In the genomic region with DNA sequence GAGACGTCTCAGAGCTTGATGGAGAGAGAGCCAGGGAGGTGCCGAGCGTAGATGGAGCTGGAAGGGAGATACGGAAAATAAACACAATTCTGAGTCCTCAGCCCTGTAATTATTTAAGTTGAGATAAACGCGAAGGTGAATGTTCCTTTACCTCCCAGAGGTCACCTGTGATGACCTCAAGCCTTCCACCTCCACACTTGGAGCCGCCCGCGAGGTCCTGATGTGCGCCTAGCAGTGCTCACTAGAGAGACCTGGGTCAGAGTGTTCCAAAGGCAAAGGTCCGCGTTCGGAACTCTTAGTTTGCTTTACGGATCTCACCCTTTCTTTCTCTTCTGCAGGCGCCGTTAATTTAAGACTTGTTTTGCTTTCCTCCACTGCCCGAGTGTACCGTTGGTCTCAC, we compare ENCODE assay signal across 15 mouse cellular contexts.
"Had no signal": no experiment of that assay in that cellular context is flagged by ENCODE, and none has a peak within 500 bp of the region (broad histone marks: within the 10 kb centered on the region; RNA-seq: fewer than 3 reads in every experiment).

No protein-coding gene starts in this region.

- H3K4me1 ChIP-seq: neural tube, embryonic 12.5 days; neural tube, embryonic 13.5 days; neural tube, embryonic 15.5 days; stomach, embryonic 15.5 days had no signal

- H3K9me3 ChIP-seq: neural tube, embryonic 12.5 days; neural tube, embryonic 13.5 days; neural tube, embryonic 15.5 days; stomach, embryonic 15.5 days had no signal

- H3K4me2 ChIP-seq: neural tube, embryonic 12.5 days; neural tube, embryonic 13.5 days; neural tube, embryonic 15.5 days; stomach, embryonic 15.5 days had no signal

- DNase-seq: retina, postnatal 1 day; right cerebral cortex, adult 18-20 months; right cerebral cortex, postnatal 14 days; right cerebral cortex, postnatal 25 days; right cerebral cortex, postnatal 4 days; spleen, adult 18-20 months; thymus, adult 2 months; thymus, postnatal 14 days; thymus, postnatal 25 days; thymus, postnatal 36 days; thymus, postnatal 4 days had no signal

- H3K4me3 ChIP-seq: neural tube, embryonic 12.5 days; neural tube, embryonic 13.5 days; neural tube, embryonic 15.5 days; stomach, embryonic 15.5 days had no signal

- H3K27ac ChIP-seq: neural tube, embryonic 12.5 days; neural tube, embryonic 13.5 days; neural tube, embryonic 15.5 days; stomach, embryonic 15.5 days had no signal

- H3K9ac ChIP-seq: neural tube, embryonic 12.5 days; neural tube, embryonic 13.5 days; neural tube, embryonic 15.5 days; stomach, embryonic 15.5 days had no signal

- H3K36me3 ChIP-seq: neural tube, embryonic 12.5 days; neural tube, embryonic 13.5 days; neural tube, embryonic 15.5 days; stomach, embryonic 15.5 days had no signal

- H3K27me3 ChIP-seq: neural tube, embryonic 12.5 days; neural tube, embryonic 13.5 days; neural tube, embryonic 15.5 days; stomach, embryonic 15.5 days had no signal
